Mouse (Mus musculus): Measurements from ENCODE around the gene Clpx. TPM values are rescaled to one million over a fixed set of nuclear protein-coding genes. Genes with fewer than 3 reads are reported as not detected.
A peak's percentile ranks its signal among the peaks of the same experiment; 100 is the strongest.

The Clpx gene
- polyA plus RNA-seq (2012; ENCODE audit: insufficient read depth, insufficient read length, missing spikeins): 19.2 and 20.8 TPM in 2 replicates

DNA sequence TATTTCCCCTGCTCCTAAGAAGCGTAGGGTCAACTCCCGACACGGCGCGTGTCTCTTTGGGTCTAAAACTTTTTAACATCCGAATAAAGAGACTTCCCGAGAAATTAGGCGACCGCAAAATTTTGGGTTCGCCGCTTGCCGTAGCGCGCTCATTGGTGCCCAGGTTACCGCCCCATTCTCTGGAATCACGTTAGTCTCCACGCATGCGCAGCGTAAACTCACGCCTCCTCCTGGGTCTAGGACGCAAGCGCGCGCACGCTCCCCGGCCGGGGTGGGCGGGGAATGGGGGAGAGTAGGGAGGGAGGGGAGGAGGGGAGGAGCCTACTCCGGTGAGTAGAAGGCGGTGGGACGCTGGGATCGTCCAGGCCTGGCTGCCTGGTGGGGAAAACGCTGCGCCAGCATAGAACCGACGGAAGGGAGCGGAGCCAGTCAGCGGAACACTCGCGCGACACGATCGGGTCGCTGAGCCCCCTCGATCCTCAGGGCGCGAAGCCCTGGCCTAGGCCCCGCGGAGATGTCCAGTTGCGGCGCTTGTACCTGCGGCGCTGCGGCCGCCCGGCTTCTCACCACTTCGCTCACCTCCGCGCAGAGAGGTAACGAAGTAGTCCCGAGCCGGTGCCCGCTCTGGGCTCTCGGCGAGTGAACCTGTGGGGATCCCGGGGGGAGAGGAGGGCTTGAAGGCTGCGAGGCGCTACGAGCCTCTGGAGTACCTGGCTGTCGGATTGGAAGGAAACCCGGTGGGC is at the start of gene Clpx:
TSS of gene Clpx (plus strand) at position 288 of the 743 bp plus-strand sequence.
- peaks cover 6% of the 10 kb centered on the region for H3K4me1 ChIP-seq (ENCODE audit: control insufficient read depth, insufficient read depth, low read length)
- peak within 1 kb of the TSS; percentile 78 for H3K27ac ChIP-seq (ENCODE audit: insufficient read depth, low read depth, low read length)
- peak within 1 kb of the TSS; percentile 90 for H3K4me3 ChIP-seq (ENCODE audit: insufficient read depth, low read length)
- TF ChIP-seq CTCF (IDR thresholded peaks at IDR 0.05; ENCODE audit: low read depth, low read length) (no peak), POLR2A (IDR thresholded peaks at IDR 0.05; ENCODE audit: borderline replicate concordance, low read depth, low read length) (no peak)

DNA sequence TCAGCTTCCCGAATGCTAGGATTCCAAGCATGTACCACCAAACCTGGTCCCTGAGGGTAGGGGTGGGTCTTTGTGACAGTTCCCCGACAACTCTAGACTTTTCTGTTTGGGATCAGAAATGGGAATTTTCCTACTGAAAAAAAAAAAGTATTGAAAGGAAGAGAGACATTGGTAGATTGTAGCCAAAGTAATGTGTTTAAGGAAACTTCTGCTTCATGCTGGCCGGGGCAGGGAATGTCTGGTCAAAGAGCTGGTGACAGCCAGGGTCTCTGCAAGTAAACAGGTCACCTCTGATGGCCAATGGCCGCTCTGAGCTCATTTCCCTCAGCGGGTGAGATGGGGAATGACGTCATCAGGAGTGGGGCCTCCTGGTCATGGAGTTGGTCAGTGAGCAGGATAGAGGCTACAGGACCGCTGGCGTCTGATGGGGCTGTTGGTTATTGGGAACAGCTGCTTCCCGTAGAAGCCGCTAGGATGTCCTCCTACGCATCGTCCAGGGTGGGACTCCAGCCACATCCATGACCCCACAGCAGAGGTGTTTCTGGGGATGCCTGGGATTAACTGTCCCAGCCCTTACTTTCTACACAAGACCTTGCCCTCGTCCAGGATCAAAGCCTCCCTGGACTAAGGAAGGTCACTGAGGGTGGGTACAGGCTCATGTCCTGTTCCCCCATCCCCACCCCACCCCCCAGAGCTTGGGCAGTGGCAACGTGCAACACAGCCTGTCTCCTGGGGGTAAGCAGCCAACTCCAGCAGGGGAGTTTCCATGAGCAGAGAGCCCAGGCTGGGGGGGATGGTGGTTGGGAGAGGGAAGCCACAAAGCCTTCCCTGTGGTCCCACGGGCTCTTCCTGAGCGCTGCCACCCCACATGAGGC is 46.3 kb upstream of the Clpx start:
- Histone ChIP-seq H3K27ac (ENCODE audit: insufficient read depth, low read depth, low read length) (no peak overlapping the region), H3K4me3 (ENCODE audit: insufficient read depth, low read length) (no peak overlapping the region), H3K4me1 (ENCODE audit: control insufficient read depth, insufficient read depth, low read length) (no peaks in the 10 kb centered on the region)
- TF ChIP-seq CTCF (IDR thresholded peaks at IDR 0.05; ENCODE audit: low read depth, low read length) (no peak), POLR2A (IDR thresholded peaks at IDR 0.05; ENCODE audit: borderline replicate concordance, low read depth, low read length) (no peak)

DNA sequence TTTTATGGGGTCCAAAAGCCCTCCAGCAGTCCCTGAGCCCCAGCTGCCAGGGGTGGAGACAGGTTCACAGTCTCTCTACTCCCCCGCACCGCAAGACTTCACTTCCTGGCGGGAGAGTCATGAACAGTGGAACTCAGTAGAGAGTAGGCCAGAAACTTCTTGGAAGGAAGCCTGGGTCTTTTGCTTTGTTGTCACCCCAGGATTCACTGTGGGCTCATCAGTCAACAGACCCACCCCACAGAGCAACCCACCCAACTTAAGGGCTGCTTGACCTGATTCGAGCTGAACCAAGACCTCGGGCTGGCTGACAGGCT is 45.7 kb upstream of the Clpx start:
- TF ChIP-seq CTCF (IDR thresholded peaks at IDR 0.05; ENCODE audit: low read depth, low read length) (no peak), POLR2A (IDR thresholded peaks at IDR 0.05; ENCODE audit: borderline replicate concordance, low read depth, low read length) (no peak)
- Histone ChIP-seq H3K4me1 (ENCODE audit: control insufficient read depth, insufficient read depth, low read length) (no peaks in the 10 kb centered on the region), H3K4me3 (ENCODE audit: insufficient read depth, low read length) (no peak overlapping the region), H3K27ac (ENCODE audit: insufficient read depth, low read depth, low read length) (no peak overlapping the region)

- no peak for TF ChIP-seq CTCF (IDR thresholded peaks at IDR 0.05; ENCODE audit: low read depth, low read length)
- no peak for TF ChIP-seq POLR2A (IDR thresholded peaks at IDR 0.05; ENCODE audit: borderline replicate concordance, low read depth, low read length)
- Histone ChIP-seq H3K27ac (ENCODE audit: insufficient read depth, low read depth, low read length) (no peak overlapping the region), H3K4me1 (ENCODE audit: control insufficient read depth, insufficient read depth, low read length) (no peaks in the 10 kb centered on the region), H3K4me3 (ENCODE audit: insufficient read depth, low read length) (no peak overlapping the region)
Observed at GRCm38 (mm10) chr9:65252026-65252425, 42.0 kb upstream of the Clpx start.

DNA sequence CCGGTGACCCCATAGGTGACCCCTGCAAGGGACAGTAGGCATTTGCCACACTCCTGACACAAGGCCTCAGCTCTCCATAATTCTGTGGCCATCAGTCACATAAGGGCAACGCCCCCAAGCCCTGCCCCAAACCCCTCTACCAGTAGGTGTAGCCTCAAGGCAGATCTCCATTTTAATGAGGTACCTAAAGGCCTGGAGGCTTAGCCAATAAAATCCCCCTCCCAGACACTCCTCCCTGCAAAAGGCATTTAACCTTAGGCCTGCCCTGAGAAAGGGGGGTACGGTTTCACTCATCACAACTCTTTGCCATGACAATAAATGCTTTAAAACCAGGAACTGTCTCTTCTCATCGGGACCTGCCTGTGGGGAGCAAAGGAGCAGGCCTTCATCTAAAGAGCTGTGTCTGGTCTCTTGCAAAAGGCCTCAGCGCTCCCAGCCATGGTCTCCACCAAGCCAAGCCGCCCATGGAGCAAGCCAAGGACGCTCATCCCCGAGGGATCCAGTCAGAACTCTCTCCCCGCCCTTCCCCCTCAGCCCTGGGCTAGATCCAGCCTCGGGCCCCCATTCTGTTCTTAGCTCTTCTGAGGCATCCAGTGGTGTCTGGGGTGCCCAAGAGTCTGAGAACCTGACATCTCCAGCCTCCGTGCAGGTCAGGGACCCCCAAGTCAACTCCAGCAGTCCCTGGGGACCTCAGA is 38.0 kb upstream of the Clpx start:
- no peaks in the 10 kb centered on the region for H3K4me1 ChIP-seq (ENCODE audit: control insufficient read depth, insufficient read depth, low read length)
- no peak overlapping the region for H3K4me3 ChIP-seq (ENCODE audit: insufficient read depth, low read length)
- TF ChIP-seq CTCF (IDR thresholded peaks at IDR 0.05; ENCODE audit: low read depth, low read length): no peak

DNA sequence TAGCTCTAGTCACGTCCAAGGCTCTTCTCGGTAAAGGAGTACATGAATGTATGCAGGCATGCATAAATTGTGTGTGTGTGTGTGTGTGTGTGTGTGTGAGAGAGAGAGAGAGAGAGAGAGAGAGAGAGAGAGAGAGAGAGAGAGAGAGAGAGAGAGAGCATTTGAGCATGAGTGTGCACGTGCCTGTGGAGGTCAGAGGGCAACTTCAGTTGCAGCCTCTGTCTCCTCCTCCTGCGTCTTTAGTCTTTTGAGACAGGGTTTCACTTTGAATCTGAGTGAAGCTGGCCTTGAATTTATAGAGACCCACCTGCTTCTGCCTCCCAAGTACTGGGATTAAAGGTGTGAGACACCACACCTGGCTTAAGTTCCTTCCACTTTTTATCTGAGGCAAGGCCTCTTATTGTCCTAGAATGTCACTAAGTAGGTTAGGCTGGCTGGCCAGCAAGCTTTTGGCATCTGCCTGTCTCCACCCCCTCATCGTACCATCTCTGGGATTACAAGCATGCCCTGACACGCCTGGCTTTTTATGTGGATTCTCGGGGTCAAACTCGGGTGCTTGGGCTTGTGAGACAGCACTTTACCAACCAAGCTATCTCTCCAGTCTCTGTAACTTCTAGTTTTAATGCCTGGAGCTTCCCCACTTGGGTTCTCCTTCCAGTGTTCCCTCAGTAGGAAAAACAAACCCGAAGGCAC is 36.7 kb upstream of the Clpx start:
- TF ChIP-seq POLR2A (IDR thresholded peaks at IDR 0.05; ENCODE audit: borderline replicate concordance, low read depth, low read length): no peak
- no peak overlapping the region for H3K27ac ChIP-seq (ENCODE audit: insufficient read depth, low read depth, low read length)
- H3K4me1 ChIP-seq (ENCODE audit: control insufficient read depth, insufficient read depth, low read length): no peaks in the 10 kb centered on the region
- no peak overlapping the region for H3K4me3 ChIP-seq (ENCODE audit: insufficient read depth, low read length)

More for the DNA sequence above, 38.0 kb upstream of the Clpx start:
- no peak overlapping the region for H3K27ac ChIP-seq (ENCODE audit: insufficient read depth, low read depth, low read length)

- TF ChIP-seq CTCF (IDR thresholded peaks at IDR 0.05; ENCODE audit: low read depth, low read length): no peak
- no peak for TF ChIP-seq POLR2A (IDR thresholded peaks at IDR 0.05; ENCODE audit: borderline replicate concordance, low read depth, low read length)
Observed at GRCm38 (mm10) chr9:65259366-65259765, 34.7 kb upstream of the Clpx start.

GRCm38 (mm10) chr9:65261591-65262230 is 32.3 kb upstream of the Clpx start:
- Histone ChIP-seq H3K4me1 (ENCODE audit: control insufficient read depth, insufficient read depth, low read length) (no peaks in the 10 kb centered on the region), H3K4me3 (ENCODE audit: insufficient read depth, low read length) (no peak overlapping the region), H3K27ac (ENCODE audit: insufficient read depth, low read depth, low read length) (no peak overlapping the region)
- TF ChIP-seq POLR2A (IDR thresholded peaks at IDR 0.05; ENCODE audit: borderline replicate concordance, low read depth, low read length) (no peak), CTCF (IDR thresholded peaks at IDR 0.05; ENCODE audit: low read depth, low read length) (no peak)

More at GRCm38 (mm10) chr9:65259366-65259765, 34.7 kb upstream of the Clpx start:
- H3K4me1 ChIP-seq (ENCODE audit: control insufficient read depth, insufficient read depth, low read length): no peaks in the 10 kb centered on the region
- H3K27ac ChIP-seq (ENCODE audit: insufficient read depth, low read depth, low read length): no peak overlapping the region
- no peak overlapping the region for H3K4me3 ChIP-seq (ENCODE audit: insufficient read depth, low read length)

DNA sequence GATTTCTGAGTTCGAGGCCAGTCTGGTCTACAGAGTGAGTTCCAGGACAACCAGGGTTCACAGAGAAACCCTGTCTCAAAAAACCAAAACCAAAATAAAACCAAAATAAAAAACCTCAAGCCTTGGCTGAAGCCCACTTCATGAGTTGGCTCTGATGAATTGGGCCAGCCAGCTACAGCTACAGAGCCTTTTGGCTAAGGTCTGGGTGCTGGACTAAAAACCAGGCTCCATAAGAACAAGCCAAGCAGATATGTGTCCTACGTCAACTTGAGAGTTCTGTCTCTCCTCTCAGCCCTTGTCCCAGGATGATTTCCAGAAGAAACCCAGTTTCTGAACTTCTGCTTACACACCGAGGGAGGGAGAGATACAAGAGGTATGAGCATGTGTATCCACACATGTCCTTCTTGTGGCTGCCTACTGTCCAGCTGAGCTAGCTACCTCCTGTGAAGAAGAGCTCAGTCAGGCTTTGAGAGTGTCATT is 31.4 kb upstream of the Clpx start:
- no peak for TF ChIP-seq POLR2A (IDR thresholded peaks at IDR 0.05; ENCODE audit: borderline replicate concordance, low read depth, low read length)
- no peak for TF ChIP-seq CTCF (IDR thresholded peaks at IDR 0.05; ENCODE audit: low read depth, low read length)
- no peak overlapping the region for H3K4me3 ChIP-seq (ENCODE audit: insufficient read depth, low read length)
- no peak overlapping the region for H3K27ac ChIP-seq (ENCODE audit: insufficient read depth, low read depth, low read length)
- no peaks in the 10 kb centered on the region for H3K4me1 ChIP-seq (ENCODE audit: control insufficient read depth, insufficient read depth, low read length)
